Mouse (Mus musculus): ENCODE data around the gene Oard1.

DNA sequence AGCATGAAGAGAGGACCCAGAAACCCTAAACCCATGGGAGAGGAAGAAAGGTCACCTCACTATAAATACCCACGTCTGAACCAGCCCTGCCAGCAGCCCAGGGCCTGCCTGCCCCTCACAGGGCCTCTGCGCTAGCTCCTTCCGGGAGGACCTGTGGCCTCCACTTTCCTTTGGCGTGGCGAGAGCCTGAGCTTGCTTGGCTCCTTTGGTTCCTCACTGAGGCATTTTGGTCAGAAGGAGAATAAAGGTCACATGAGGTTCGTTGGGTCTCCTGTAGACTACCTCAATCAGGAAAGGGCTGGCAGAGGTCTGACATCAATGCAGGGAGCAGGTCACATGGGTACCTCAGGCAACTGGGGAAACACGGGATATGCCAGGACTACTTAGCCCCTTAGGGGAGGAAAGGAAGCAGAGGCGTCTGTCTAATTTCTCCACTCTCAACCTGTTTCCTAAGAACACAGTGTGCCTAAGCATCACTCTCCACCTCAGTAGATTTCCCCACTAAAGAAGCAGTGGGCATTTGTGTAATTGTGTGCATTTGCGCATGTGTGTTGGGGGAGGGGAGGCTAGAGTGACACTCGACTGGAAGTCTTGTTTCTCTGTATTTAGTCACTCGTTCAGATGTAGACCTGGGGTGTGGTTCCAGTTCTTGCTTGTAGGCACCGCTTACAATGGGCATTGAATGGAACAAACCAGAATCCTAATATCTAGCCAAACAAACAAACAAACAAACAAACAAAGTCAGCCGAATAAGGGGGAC, 17.4 kb downstream of the Oard1 start:
- TF ChIP-seq GATA1 (IDR thresholded peaks at IDR 0.05; ENCODE audit: borderline replicate concordance, low read length) (no peak), FLI1 (IDR thresholded peaks at IDR 0.05; ENCODE audit: low read length) (no peak)

Data from megakaryocyte, embryonic 14.5 days (primary cell).